In the genomic region with DNA sequence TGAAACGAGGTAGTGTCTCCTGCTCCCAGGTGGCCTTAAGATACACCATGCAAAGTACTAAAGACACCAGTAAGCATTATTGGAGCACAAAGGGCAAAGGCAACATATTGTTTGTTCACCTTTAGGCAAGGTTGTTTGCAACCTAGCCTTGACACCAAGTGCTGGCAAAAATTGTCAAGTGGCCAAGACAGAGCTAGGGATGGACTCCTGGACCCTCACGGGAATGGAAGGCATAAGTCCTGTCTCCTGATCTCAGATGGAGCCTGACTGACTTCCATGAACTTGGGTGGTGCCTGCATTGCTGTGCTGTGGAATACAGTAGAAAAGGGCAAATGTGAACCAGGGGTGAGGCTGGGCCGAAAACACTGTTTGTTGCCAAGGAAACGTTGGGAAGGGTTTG, we compare ENCODE assay signal across 14 mouse cellular contexts.
"Had no signal": no experiment of that assay in that cellular context is flagged by ENCODE, and none has a peak within 500 bp of the region (broad histone marks: within the 10 kb centered on the region; RNA-seq: fewer than 3 reads in every experiment).

No protein-coding gene starts in this region.

- H3K9ac ChIP-seq: limb, embryonic 12.5 days; liver, embryonic 15.5 days; midbrain, embryonic 13.5 days; neural tube, embryonic 15.5 days had no signal

- H3K4me2 ChIP-seq: limb, embryonic 12.5 days; liver, embryonic 15.5 days; midbrain, embryonic 13.5 days; neural tube, embryonic 15.5 days had no signal

- H3K4me3 ChIP-seq: left cerebral cortex, adult 2 months; limb, embryonic 12.5 days; liver, embryonic 15.5 days; midbrain, embryonic 13.5 days; myocyte; neural tube, embryonic 15.5 days had no signal

- H3K27ac ChIP-seq: left cerebral cortex, adult 2 months; limb, embryonic 12.5 days; midbrain, embryonic 13.5 days; neural tube, embryonic 15.5 days had no signal

- DNase-seq: liver; lung, adult 2 months; right cerebral cortex, adult 18-20 months; right cerebral cortex, postnatal 25 days; thymus, adult 18-20 months; thymus, postnatal 14 days had no signal

- H3K4me1 ChIP-seq: neural tube, embryonic 15.5 days had no signal

- H3K27me3 ChIP-seq: limb, embryonic 12.5 days; liver, embryonic 15.5 days; midbrain, embryonic 13.5 days; neural tube, embryonic 15.5 days had no signal

- ATAC-seq: intestine, postnatal 0 days; lung, postnatal 0 days; midbrain, embryonic 13.5 days had no signal

- H3K36me3 ChIP-seq: liver, embryonic 15.5 days had no signal

- H3K9me3 ChIP-seq: limb, embryonic 12.5 days; liver, embryonic 15.5 days; midbrain, embryonic 13.5 days; neural tube, embryonic 15.5 days had no signal
